Mouse (Mus musculus): Measurements from ENCODE around the gene 5730455P16Rik. TPM values are rescaled to one million over a fixed set of nuclear protein-coding genes. Genes with fewer than 3 reads are reported as not detected.

5730455P16Rik gene
- polyA plus RNA-seq, 1 experiment from 2014 or later = 30.8 TPM

DNA sequence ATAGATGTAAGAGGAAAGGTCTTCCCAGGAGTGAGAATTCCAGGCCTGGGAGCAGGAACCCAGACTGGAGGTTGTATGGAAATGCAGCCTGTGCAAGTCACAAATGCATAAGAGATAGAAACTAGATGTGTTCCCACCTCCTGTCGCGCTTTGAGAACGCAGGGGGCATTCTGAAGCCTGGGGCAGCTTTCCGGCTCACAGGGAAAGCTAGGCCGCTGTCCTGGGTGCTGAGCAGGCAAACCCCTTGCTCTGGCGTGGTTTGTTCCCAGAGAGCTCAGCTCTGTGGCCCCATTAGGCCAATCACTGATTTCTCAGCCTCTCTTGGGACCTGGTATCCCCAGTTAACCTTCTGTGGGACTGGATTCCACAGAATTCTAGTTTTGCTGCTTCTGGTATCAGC, 65.3 kb downstream of the 5730455P16Rik start:
- no peak overlapping the region for H3K4me3 ChIP-seq
- no peaks in the 10 kb centered on the region for H3K36me3 ChIP-seq
- H3K27me3 ChIP-seq = no peaks in the 10 kb centered on the region
- 0 out of 2 replicates have a peak overlapping the region, but pooled peaks have one; percentile 21 for H3K9ac ChIP-seq
- WGBS = 8% methylated on average over 6 of the region's 6 CpGs
- H3K27ac ChIP-seq = peak overlapping the region; percentile 82
- ATAC-seq (ENCODE audit: low FRiP score) = no peak
- peaks cover 72% of the 10 kb centered on the region for H3K4me1 ChIP-seq (replicated peaks)
- no peaks in the 10 kb centered on the region for H3K9me3 ChIP-seq
- H3K4me2 ChIP-seq = no peak overlapping the region

DNA sequence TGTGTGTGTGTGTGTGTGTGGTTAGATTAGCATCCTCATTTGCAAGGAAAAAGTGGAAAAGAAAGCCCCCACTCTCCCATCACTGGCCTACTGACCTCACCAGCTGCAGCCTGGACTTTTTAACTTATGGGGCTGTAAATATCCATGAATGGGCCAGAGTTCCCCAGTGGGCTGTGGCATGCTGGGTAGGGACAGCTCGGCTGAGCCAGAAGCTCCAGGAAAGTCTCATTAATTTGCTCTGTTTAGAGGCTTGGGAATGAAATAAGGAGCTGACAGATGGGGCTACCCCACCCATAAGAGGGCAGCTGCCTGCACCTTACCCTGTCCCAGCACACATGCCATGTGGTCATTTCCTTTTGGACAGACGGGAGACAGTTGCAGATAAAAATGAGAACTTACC, 65.8 kb downstream of the 5730455P16Rik start:
- no peaks in the 10 kb centered on the region for H3K27me3 ChIP-seq
- H3K4me3 ChIP-seq = no peak overlapping the region
- H3K9me3 ChIP-seq = no peaks in the 10 kb centered on the region
- 14% methylated on average over 2 of the region's 2 CpGs for WGBS
- peaks cover 72% of the 10 kb centered on the region for H3K4me1 ChIP-seq (replicated peaks)
- no peaks in the 10 kb centered on the region for H3K36me3 ChIP-seq
- H3K9ac ChIP-seq = no peak overlapping the region
- ATAC-seq (ENCODE audit: low FRiP score) = no peak
- H3K27ac ChIP-seq = peak overlapping the region; percentile 82
- no peak overlapping the region for H3K4me2 ChIP-seq

DNA sequence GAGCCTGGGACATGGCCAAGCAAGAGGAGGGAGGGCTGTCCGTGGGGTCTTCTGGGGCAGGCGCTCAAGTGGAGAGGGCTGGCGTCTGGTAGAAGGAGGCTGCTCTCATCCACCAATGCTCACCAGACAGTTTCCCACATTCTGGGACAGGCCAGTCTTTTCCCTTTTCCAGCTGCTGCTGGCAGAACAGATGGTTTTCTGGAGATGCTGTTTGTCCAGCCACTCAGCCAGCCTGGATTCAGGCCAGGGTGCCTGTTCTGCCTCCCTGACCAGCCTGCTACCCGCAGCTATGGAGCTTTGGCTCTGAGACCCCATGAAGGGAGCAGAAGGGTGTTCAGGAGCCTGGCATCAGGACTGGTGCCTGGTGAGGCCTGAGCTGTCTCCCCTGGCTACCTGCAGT, 66.6 kb downstream of the 5730455P16Rik start:
- 38% methylated on average over 4 of the region's 4 CpGs for WGBS
- no peak for ATAC-seq (ENCODE audit: low FRiP score)

More for the DNA sequence above, 66.6 kb downstream of the 5730455P16Rik start:
- Histone ChIP-seq H3K9ac (0 out of 2 replicates have a peak overlapping the region, but pooled peaks have one; percentile 0), H3K4me3 (no peak overlapping the region), H3K27me3 (no peaks in the 10 kb centered on the region), H3K27ac (peak overlapping the region; percentile 82), H3K4me2 (no peak overlapping the region), H3K36me3 (no peaks in the 10 kb centered on the region), H3K9me3 (no peaks in the 10 kb centered on the region), H3K4me1 (replicated peaks) (peaks cover 70% of the 10 kb centered on the region)

Other genes starting within 250 kb of the 5730455P16Rik start
- gene Tefm, start 235.9 kb downstream of the 5730455P16Rik start, polyA plus RNA-seq (2015; fragmentation: Nextera tagmentation; extraction: Ambion mirVana) = 25.8 and 25.9 TPM in 2 replicates
- gene Adap2, start 223.9 kb downstream of the 5730455P16Rik start, polyA plus RNA-seq (2015; fragmentation: Nextera tagmentation; extraction: Ambion mirVana) = 3.7 and 3.9 TPM in 2 replicates
- 3.1 and 3.9 TPM in 2 replicates for gene Rnf135, start 194.2 kb downstream of the 5730455P16Rik start, polyA plus RNA-seq (2015; fragmentation: Nextera tagmentation; extraction: Ambion mirVana)
- gene Rhot1, start 169.0 kb downstream of the 5730455P16Rik start, polyA plus RNA-seq (2015; fragmentation: Nextera tagmentation; extraction: Ambion mirVana) = 66.4 and 68.4 TPM in 2 replicates
- gene Rhbdl3, start 77.1 kb downstream of the 5730455P16Rik start, polyA plus RNA-seq (2015; fragmentation: Nextera tagmentation; extraction: Ambion mirVana) = 14.0 and 16.0 TPM in 2 replicates
- gene Zfp207, start 5.2 kb upstream of the 5730455P16Rik start, polyA plus RNA-seq (2015; fragmentation: Nextera tagmentation; extraction: Ambion mirVana) = 210 and 214 TPM in 2 replicates
- gene Psmd11, start 50.6 kb upstream of the 5730455P16Rik start, polyA plus RNA-seq (2015; fragmentation: Nextera tagmentation; extraction: Ambion mirVana) = 293 and 331 TPM in 2 replicates
- gene Cdk5r1, start 99.0 kb upstream of the 5730455P16Rik start, polyA plus RNA-seq (2015; fragmentation: Nextera tagmentation; extraction: Ambion mirVana) = 93.2 and 105 TPM in 2 replicates

Data from hindbrain, embryonic 13.5 days (tissue).